Mouse (Mus musculus) right cerebral cortex, postnatal 25 days (tissue): ENCODE measurements around the gene C1qtnf5.
A peak's percentile ranks its signal among the peaks of the same experiment; 100 is the strongest.

ENCODE experiments used
- DNase-seq: peaks from one replicate; pipeline ENCODE4 v3.0.0; 2022

C1qtnf5 gene

DNA sequence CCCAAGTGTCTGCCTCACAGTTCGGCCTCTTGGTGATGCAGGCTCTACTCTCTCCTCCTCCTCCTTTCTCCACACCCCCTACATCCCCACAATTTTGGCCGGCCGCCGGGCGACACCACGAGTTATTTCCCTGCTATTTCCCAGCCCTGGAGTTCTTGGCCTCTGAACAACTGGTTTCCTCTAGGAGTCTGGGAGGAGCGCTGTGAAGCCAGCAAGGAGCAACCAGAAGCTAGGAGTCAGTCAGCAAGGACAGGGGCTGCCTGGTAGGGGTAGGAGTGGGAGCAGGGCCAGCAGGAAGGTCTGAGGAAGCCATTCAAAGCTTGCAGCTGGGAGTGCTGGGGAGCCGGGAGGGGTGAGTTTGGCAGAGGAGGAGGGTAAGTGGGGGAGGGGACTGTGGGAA lies at the start of gene C1qtnf5:
C1qtnf5 (plus strand) TSS at position 136 of the 400 bp plus-strand sequence.
- peak; percentile 66 for DNase-seq

DNA sequence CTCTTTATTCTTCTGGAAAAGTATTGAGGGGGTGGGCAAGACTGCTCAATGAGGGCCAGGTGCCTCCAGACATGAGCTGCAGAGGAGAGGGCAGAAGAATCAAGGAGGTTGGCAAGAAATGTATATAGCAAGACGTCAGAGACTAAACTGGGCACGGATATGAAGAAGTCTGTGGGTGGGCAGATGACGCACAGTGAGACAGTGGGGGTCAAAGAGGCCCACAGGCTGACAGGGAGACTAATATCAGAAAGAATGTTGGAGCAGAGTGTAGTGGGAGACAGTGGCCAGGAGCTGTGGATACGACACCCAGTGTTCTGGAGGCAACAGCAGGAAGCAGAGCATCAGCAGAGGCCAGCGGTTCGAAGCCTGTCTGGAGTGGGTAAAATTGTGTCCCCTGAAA lies 48.4 kb upstream of the C1qtnf5 start:
- no peak for DNase-seq

DNA sequence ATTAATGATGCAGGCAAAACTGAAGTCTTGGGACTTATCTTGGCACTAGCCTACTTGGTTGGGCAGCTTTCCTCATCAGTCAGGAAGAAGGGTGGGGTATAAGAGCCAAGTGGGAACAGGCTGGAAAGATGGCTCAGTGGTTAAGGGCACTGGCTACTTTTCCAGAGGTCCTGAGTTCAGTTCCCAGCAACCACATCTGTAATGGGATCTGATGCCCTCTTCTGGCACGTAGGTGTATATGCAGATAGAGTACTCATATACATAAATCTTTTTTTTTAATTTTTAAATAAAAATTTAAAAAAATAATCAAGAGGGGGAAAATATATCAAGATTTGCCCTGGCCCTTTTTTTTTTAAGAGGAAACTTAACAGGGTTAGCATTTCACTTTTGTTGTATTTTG lies 41.9 kb upstream of the C1qtnf5 start:
- DNase-seq = no peak

DNA sequence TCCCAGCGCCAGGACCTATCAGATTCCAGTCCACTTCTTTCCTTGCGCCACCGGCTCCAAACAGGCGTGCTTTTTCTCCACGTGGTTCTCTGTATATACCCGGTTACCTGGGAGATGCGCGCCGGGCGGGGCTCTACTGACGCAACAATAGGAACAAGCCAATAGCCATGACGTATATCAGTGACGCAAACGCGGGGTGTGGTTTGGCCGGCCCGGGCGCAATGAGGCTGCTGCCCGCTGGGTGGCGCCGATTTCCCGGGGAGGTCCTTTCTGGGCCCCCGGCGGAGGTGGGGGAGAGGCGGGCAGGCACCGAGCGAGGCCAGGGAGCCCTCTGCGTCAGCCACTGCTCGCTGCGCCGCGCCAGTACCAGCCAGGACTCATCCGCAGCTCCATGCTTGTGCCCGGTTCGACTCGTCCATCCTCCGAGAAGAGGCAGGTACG lies 40.2 kb upstream of the C1qtnf5 start, which contains the start of gene Usp2:
Usp2 (plus strand) TSS at position 237 of the 441 bp plus-strand sequence.
- peak; percentile 100 for DNase-seq

DNA sequence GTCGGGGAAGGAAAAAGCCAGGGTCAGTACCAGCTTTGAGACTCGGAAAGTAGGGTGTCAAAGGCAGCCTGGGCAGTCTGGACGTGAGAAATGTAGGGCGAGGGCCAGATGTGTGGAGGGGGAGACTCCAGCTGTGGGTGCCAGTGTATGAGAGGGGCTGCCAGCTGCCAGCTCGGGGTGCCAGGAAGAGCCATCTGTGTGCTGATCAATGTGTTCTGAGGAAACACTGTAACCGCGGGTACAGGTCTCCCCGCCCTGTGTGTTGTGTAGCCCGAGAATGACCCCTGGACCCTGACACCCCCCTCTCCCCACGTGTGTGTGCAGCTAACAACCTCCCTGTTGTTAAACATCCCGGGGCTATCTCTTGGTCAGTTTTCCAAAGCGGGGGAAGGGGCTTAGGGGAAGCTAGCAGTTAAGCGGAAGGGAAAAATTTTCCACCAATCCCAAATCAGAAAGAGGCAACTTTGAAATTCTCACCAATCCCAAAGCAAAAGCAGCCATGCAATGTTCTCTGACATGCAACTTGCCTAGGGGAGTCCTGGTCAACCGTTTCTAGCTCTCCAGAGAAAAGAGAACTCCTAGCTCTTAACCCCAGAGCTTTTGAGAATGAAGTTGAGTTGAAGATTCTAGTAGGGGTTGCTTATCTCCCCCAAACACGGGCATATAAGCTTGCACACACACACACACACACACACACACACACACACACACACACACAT lies 39.6 kb upstream of the C1qtnf5 start:
- no peak for DNase-seq

DNA sequence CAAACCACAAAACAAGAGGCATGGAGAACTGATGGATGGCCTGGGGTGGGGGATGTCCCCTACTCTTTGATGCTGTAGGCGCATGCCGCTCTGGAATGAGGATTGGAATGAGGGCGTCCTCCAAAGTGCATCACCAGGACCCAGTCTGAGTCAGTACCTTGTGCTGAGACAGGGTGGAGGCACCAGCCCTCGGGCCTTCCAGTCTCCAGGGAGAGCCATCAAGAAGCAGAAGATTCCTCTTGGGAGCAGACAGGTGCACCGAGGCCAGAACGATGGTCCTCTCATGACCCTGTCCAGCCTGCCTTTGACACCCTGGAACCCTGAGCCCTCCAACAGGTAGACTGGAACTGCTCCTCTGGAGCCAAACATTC lies 39.1 kb upstream of the C1qtnf5 start:
- DNase-seq = no peak

- DNase-seq = no peak
Observed at GRCm38 (mm10) chr9:44069252-44069651, 37.8 kb upstream of the C1qtnf5 start.

GRCm38 (mm10) chr9:44070113-44070843 lies 36.8 kb upstream of the C1qtnf5 start:
- no peak for DNase-seq

DNA sequence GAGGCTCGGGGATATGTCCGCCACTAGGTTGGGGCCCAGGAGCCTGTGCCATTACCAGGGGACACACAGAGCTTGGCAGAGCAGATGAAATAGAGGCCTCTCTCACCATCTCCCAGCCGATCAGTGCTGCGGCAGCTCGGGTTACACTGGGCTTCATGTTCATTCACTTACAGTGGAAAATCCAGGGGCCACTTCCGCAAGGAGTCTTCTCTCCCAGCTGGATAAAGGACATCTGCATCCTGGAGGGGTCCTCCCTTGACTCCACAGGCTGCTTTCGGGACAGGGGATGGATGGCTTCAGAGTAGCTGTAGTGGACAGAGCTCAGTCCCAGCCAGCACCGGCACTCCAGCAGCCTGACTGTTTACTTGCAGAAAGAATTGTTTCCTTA lies 36.2 kb upstream of the C1qtnf5 start:
- no peak for DNase-seq

DNA sequence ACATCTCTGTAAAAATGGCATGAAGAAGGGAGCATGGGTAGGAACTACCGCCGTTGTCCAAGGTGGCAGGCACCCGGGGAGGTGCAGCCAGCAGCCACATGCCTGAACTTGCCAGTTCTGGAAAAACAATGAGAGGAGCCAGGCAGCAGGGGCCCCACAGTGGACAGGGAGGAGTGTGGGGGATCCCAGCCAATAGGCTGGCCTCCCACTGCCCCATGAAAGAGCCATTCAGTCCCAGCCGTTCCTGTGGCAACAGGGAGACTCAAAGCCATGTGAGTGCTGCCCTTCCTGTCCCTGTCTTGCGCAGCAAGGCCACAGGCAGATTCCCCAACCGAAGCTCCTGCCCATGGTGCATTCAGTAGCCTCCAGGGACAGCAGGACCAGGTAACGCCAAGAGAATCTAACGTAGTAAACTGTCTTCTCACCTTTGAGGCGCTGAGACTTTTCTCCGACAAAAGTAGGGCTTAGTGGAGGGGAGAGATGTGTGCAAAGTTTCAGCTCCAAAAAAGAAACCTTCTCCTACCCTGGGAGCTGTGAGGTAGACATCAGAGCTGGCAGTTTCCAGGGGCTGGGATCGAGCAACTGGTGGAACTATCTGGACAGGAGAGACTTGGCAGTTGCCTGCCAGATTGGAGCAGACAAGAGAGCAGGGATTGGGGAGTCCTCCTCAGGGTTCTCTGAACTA lies 35.0 kb upstream of the C1qtnf5 start:
- peak; percentile 36 for DNase-seq

DNA sequence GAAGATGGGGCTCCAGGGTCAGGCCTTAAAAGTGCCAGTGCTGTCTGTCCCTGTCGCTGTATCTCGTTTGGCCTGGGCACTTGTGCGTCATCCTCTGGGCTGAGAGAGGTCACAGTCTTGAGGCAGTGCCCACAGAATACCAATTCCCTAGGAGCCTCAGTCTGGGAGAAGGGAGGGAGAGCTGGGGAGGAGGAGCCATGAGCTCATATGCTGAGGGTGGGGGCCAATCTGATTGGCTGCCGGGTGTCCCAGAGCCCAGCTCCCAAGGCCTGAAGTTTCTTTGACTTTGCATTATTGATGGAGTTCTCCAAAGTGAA lies 34.5 kb upstream of the C1qtnf5 start:
- no peak for DNase-seq

- DNase-seq = no peak
Observed at GRCm38 (mm10) chr9:44073115-44073514, 33.9 kb upstream of the C1qtnf5 start.

- DNase-seq = no peak
Observed at GRCm38 (mm10) chr9:44074395-44075275, 32.4 kb upstream of the C1qtnf5 start.

GRCm38 (mm10) chr9:44075276-44075995 lies 31.6 kb upstream of the C1qtnf5 start:
- DNase-seq = no peak

DNA sequence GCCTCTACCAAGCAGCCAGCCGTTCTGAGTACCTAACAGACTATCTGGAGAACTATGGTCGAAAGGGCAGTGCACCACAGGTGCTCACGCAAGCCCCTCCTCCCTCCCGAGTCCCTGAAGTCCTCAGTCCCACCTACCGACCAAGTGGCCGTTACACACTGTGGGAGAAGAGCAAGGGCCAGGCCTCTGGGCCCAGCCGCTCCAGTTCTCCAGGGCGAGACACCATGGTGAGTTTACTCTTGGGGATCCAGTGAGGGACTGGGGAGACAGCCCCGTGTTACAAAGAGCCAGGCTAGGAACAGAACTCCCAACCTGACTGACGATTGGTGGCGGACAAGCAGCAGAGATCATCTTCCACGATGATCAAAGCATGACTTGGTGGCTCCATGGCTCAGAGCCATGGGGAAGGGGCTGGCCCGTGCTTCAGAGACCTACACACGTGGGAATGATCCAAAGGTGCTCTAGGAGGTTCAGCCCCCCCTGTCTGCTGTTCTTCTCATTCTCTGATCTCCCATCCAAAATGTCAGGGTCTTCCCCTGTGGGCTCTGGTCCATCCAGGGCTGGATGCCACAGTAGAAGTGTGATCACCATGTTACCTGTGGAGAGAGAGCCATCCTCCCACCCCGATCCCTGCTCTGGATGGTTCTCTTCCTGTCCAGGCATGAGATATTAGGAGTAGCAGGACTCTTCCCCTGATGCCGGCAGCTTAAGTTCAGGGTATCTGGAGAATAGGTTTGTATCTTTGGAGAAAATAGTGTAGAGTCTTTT lies 30.9 kb upstream of the C1qtnf5 start:
- no peak for DNase-seq

DNA sequence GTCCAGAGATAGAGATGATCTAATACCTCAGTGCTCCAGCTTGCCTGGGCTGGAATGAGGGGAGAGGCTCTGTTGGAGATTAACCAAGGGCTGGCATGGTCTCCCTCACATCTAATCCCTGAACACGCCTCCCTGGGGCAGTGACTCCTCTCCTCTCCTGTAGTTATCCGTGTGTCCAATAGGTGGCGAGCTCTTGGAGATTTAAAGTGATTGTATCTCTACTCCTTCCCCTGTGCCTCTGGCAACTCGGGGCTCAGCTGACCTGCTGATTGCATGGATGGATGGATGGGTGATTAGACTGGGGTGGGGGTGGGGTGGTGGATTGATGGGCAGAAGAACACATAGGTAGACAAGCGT lies 30.3 kb upstream of the C1qtnf5 start:
- no peak for DNase-seq

DNA sequence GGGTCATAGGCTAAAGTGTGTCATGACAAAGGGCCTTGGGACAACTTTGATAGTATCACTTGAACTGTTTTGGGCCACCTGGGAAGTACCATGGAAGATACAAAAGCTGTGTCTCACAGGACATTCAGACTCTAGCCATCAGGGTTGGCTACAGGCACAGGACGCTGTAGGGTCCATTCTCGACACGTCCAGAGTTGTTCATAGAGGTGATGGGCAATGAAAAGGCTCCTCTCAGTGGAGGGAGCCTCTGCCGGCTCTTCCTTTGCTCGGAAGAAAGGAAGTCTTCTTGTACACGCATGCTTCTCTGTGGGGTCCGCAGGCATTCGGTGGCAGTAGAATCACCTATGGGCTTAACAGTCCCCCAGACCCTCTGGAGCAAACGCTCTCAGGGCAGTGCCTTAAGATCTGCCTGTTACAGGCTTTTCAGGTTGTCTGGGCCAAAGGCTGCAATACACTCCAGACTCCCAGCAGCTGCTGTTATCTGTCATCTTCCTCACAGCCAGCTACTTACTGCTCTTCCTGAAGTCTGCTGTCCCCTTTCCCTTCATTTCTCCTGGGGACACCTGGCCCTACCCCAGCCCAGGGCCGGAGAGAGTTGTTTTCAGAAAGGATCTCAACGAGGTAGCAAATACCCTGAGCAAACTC lies 29.7 kb upstream of the C1qtnf5 start:
- no peak for DNase-seq

- no peak for DNase-seq
Observed at GRCm38 (mm10) chr9:44078136-44078797, 28.8 kb upstream of the C1qtnf5 start.

DNA sequence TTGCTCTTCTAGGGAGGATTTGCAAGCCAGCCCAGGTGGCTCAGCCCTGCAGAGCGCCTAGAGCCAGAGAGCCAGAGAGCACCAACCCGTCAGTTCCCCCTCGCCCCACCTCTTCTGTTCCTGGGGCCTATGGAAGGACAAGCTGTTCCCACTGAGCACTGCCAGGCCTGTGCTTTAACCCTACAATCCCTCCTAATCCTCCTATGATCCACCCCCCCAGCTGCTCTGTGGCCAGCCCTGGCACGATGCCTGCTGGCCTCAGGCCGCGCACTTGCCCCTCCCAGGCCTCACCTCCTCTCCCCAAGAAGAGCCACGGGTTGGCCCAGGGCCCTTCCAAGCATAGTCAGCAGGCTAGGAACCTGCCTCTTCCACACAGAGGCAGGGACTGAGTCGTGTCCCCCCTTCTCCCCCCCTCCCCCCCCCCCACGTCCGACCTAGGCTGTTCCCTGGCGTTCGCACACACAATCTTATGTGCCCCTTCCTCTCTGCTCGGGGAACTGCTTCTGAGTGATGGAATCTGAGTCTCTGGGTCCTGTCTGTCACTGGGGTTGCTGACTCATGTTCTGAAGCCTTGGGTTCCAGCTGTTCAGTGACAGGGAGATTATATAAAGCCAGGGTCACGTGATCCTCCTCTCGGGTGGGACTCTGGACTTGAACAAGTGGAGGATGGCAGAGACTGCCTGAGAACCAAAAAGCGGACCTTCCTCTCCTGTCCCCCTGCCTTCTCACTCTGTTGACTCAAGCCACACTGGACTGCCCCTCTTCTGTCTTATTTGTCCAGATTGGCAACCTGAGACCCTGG lies 27.9 kb upstream of the C1qtnf5 start:
- DNase-seq = no peak
